Mouse (Mus musculus): ENCODE measurements around the gene Atxn1.

Gene Atxn1

DNA sequence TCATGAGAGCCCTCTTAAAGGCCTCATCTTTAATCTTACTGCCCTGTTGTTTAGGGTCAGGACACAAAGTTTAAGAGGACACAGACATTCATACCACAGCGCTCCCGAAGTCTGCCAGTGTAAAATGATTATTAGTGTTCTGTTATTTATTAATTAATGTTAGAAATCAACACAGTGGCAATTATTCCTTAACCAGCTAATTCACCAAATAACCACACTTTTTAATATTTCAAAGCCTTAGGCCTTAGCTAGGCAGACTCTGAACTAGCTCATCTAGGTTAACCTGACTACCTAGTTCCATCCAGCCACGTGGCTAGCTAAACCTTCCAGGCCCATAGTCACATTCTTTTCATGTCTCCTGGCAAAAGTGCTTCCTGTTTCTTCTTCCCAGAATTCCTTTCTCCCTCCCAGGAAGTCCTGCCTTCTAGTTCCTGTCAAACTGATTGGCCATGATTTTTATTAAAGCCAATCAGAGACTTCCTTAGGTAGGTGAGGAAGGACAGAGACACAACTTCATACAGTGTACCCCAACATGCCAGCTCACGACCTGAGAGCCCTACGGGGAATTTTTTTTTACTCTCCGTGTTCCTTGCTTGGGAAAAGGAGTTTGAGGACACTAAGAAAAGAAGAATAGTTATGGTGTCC is 439.9 kb downstream of the Atxn1 start:
- no peak for DNase-seq (ENCODE audit: low read depth)

GRCm38 (mm10) chr13:45524305-45524704 is 440.5 kb downstream of the Atxn1 start:
- no peak for DNase-seq (ENCODE audit: low read depth)

GRCm38 (mm10) chr13:45516501-45517393 is 448.1 kb downstream of the Atxn1 start:
- no peak for DNase-seq (ENCODE audit: low read depth)

- no peak for DNase-seq (ENCODE audit: low read depth)
Measured at GRCm38 (mm10) chr13:45514832-45515422, 449.9 kb downstream of the Atxn1 start.

- no peak for DNase-seq (ENCODE audit: low read depth)
Measured at GRCm38 (mm10) chr13:45514115-45514514, 450.7 kb downstream of the Atxn1 start.

DNA sequence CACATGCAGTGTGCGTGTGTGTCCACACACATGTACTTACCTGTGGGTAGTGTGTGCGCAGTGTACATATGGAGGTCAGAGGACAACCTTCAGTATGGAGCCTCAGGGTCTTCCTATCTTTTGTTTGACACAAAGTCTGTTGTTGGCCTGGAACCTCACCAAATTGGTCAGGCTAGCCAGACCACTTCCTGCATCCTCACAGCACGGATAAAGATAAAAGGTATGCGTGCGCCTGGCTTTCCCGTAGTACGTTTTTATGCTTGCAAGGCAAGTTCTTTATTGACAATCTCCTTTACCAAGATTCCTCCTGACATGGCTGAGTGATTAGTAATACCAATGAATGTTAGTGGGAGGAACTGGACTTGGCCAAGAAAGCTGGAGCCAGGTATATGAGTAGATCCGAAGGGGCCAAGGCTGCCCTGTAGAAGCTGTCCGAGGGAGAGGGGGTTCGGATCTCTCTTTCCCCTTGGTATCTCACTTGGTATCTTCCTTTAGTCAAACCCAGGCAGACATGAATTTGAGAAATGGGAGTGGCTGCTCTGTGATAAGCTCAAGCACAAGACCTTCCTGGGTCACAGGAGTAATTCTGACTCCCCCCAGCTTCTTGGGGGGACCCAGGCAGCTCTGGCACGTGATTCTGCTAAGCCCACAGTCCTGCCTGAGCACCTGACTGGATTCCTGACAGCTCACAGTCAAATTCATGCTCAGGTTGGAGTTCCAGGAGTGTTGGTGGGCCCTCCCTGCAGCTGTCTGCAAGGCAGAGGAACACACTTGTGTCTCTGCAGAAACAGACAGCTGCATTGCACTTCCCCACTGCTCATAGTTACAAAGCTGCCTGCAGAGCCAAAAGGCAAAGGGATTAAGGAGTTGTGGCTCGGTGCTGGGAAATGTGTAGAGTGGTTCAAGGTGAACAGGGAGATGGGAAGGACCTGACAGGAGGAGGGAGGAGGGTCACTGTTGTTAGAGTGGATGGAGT is 451.5 kb downstream of the Atxn1 start:
- DNase-seq (ENCODE audit: low read depth): no peak

DNA sequence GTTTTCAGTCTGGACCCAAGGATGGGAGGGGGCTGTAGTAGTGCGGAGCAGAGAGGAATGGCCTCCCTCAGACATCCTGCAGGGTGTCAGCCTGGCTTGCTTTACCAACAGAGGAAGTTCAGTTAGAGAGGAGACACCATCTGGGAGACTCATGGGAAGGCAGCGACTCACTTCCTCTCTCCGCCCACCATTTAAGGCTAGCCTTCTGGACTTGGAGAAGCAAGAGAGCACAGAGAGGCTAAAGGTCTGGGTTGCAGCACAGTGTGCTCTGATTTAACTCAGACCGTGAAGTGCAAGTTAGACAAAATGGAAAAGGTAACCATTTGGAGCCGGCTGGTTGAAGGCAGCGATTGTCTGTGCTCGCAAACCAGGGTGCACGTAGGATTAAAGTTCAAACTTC is 452.3 kb downstream of the Atxn1 start:
- no peak for DNase-seq (ENCODE audit: low read depth)

DNA sequence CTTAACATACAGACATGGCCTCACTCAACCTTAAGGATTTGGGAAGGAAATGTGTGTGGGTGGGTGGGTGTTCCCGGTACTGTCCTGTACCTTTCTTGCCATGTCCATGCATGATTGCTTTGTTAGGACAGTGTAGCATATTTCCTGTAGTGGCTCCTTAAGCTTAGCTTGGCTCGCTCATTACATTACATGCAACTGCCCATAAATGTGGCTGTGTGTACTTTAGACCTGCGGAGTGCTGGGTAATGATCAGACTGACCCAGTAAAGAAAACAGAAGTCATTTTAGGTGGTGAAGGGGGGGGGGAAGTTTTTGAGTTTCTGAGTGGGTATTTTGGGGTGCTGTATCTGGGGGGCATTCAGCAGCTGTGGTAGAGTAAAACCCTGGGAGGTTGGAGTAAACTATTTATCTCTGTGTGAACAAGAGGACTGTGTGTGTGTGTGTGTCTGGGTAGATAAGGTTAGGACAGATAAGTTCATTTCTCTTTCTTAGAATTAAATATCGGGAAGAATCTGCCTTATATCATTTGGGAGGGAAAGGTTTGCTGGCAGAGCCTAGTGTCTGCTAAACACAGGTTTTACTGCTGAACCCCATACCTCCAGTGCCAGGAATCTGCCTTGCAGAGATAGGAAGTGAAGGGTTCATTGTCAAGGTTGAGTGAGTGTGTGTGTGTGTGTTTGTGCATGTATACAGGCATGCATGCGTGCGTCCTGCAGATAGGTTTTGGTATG is 452.9 kb downstream of the Atxn1 start:
- no peak for DNase-seq (ENCODE audit: low read depth)

DNA sequence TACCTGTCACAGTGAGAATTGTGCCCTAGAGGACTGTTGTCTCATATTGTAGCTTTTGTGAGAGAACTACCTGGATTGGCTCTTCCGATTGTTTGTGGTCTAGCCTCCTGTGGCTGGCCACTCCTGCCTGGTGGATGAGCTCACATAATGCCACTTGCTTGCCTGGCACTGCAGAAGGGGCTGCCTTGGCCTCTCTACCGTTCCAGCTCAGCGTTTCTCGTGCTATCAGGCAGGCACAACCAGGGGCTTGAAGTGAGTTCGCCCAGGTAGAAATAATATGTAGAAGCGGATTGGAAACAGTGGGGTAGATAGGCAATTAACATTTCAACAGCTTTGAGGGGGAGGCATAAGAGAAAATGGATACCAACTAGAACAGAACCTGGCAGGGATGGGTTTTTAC is 455.4 kb downstream of the Atxn1 start:
- DNase-seq (ENCODE audit: low read depth): no peak

- DNase-seq (ENCODE audit: low read depth): no peak
Measured at GRCm38 (mm10) chr13:45508495-45508894, 456.3 kb downstream of the Atxn1 start.

DNA sequence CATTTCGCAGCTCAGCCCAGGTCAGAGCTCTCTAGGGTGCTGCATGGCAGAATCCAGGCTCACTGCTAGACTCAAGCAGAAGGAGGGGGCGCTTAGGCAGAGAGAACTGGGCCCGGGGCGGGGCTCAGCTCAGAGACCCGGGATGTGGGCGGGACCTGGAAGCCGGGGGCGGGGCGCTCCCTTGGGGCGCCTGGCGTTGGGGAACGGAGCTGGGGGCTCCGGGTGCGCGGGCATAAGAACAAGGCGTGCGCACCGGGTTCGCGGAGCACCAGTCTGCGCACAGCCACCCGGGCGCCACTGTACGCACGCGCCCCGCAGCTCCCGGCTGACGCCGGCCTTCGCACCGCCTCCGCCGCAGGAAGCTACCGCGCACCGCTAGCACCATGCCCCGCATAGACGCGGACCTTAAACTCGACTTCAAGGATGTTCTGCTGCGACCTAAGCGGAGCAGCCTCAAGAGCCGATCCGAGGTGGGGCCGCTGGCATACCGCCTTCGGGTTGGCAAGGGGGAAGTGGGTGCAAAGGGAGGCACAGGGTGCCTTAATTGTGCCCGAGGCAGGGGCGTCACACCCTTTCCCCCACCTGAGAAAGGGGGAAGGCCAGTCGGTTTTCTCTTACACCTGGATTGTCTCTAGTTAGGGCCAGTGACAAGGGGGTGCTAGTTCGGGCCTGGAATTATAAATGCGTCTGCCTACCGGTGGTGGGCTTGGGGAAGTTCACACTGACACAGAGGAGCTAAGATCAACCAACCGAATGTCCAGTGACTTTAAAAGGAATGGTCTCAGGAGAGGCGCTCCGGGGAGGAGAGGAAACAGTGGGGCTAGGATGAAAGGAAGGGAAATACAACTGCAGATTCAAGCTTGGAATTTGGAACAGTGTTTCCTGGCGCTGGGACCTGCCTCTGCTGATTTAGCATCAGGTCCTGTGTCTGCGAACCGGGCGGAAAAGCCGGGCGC is 457.3 kb downstream of the Atxn1 start, which contains the start of gene Gmpr:
Gene Gmpr, plus strand, starts transcription at position 171 of the 956 bp plus-strand sequence.
- DNase-seq (ENCODE audit: low read depth): peak; percentile 69

- no peak for DNase-seq (ENCODE audit: low read depth)
Measured at GRCm38 (mm10) chr13:45505546-45505945, 459.3 kb downstream of the Atxn1 start.

- no peak for DNase-seq (ENCODE audit: low read depth)
Measured at GRCm38 (mm10) chr13:45502791-45503190, 462.0 kb downstream of the Atxn1 start.

- no peak for DNase-seq (ENCODE audit: low read depth)
Measured at GRCm38 (mm10) chr13:45499906-45500305, 464.9 kb downstream of the Atxn1 start.
